Mouse (Mus musculus) liver, embryonic 14.5 days (tissue): ENCODE data around the gene Tnxb.

ENCODE experiments used
- CTCF ChIP-seq: IDR thresholded peaks from 2 replicates; pipeline ENCODE4 v1.5.1; 2016; ENCODE audit warnings: antibody characterized with exemption, low read depth, control low read depth
- EP300 ChIP-seq: IDR thresholded peaks from 2 replicates; pipeline ENCODE4 v1.6.1; 2016; ENCODE audit warnings: antibody characterized with exemption, low read depth

DNA sequence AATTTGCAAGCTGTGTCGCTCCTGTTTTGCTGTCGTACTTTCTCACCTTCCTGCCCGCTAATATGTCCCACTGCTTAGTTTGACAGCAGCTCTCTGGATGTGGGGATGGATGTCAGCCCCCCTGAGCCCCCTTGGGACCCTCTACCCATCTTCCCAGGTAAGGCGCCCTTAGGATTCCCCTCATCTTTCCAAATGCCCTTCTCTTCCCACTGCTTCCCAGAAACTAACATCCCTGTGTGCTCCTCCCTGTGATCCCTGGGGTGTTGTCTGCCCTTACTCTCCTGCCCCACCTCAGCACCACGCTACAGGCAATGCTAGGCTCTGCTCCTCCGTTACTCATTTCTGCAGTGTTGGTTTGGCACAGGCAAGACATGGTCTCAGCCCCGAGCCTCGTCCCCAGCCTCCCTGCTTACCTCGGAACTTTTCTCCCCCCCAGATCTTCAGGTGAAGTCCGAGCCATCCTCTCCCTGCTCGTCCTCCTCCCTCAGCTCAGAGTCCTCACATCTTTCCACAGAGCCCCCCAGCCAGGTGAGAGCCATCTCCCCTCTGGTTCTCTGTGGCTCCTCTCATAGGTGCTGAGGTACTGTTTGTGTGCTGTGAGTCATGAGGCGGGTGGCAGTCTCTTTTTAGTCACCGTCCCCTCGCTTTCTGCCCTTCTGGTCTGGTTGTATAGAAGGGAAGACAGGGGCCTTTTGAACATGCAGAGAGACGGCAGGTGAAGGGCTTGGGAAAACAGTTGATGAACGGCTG is 22.0 kb upstream of the Tnxb start:
- TF ChIP-seq CTCF, result no peak
- TF ChIP-seq EP300, result no peak
